Mouse (Mus musculus) left cerebral cortex, adult 18-20 months (tissue): ENCODE results near the gene Clcnka. TPM values are rescaled to one million over a fixed set of nuclear protein-coding genes. Genes with fewer than 3 reads are reported as not detected.

Source experiments
- DNase-seq, 2 experiments: peaks; one replicate each; pipeline ENCODE4 v3.0.0; 2021 to 2022; ENCODE audit warnings: low spot score in 2 of 2, mixed read lengths in 1 of 2
- total RNA-seq, 2 experiments: library from RNA; stranded (reverse); gene quantifications; 2 replicates each; pipeline ENCODE4 v1.2.3; 2021

Clcnka gene
- total RNA-seq, 2 experiments from 2014 or later, result not detected

DNA sequence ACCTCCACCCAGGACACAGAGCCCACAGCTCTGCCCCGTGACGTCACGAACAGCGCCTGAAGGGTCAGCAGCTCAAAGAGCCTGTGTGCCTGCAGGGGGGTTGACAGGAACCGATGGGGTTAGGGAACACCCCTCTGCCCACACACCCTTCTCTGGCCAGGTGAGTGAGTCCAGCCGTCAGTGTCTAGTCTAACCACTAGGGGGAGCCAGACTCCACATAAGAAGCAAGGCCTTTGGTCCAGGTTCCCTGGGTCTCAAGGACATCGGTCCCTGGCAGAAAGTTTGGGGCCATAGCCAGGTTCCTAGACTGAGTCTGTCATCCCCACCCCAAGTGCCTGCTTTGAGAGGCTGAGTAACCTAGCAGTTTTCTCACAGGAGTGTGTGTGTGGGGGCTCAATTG is 13.2 kb downstream of the Clcnka start:
- peak; percentile 33 to 37 for DNase-seq

- no peak for DNase-seq
Observed at GRCm38 (mm10) chr4:141382406-141382805, 16.1 kb downstream of the Clcnka start.

- no peak for DNase-seq
Observed at GRCm38 (mm10) chr4:141379674-141380073, 18.9 kb downstream of the Clcnka start.

DNA sequence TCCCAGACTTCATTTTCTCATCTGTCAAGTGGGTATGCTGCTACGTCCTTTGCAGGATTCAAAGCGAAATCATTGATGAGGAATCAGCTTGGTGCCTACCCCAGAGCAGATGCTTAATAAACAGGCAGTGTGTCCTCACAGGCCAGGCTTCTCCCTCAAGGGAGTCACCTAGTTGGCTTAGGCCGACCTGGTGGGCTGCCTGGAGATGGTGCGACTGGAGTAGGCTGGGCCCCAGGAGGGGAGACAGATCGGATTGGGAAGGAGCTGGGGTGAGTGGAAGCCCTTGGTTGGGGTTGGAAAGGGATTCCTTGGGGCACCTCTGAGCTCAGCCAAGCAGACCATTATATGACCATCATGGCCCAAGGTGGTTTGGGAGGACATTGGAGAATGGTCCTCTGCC is 26.1 kb downstream of the Clcnka start:
- no peak for DNase-seq

DNA sequence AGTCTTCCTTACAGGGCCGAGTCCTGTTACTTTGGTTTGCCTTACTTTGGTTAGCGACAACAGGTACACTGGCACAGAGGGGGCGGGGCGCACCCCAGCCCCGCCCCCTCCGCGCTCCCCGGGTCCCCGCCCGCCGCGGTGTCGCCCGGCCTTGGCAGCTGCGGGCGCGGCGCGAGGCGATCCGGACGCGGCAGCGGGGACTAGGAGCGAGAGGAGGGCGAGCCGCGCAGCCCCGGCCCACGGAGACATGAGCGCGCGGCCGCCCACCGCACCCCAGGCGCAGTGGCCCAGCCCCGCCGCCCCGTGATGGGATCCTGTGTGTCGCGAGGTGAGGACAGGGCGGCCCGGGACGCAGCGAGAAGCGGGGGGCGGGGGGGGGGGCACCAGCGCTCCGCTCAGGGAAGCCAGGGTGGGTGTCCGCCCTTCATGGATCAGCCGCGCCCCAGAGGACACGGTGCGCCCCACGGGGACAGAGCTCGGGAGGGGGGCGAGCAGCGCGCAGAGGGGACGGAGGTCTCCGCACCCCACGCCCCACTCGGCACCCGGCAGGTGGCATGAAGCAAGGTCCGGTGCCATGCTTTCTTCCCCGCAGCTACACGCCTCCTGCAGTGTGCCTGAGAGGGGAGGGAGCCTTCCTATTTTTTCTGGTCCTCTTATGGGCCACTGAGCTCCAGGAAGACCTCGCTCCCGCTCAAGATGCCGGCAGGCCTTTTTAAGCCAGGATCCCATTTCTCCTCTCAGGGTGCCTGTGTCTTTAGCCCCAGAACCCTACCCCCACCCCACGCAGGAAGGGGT is 30.3 kb downstream of the Clcnka start, which contains the start of gene Fam131c:
Fam131c (plus strand) TSS at position 224 of the 795 bp plus-strand sequence.
- peak in 1 of 2 experiments; percentile 11 for DNase-seq

- no peak for DNase-seq
Observed at GRCm38 (mm10) chr4:141365876-141366275, 32.6 kb downstream of the Clcnka start.

- DNase-seq, result no peak
Observed at GRCm38 (mm10) chr4:141365126-141365525, 33.4 kb downstream of the Clcnka start.

GRCm38 (mm10) chr4:141362937-141363548 is 35.5 kb downstream of the Clcnka start:
- DNase-seq, result peak; percentile 65 to 80

DNA sequence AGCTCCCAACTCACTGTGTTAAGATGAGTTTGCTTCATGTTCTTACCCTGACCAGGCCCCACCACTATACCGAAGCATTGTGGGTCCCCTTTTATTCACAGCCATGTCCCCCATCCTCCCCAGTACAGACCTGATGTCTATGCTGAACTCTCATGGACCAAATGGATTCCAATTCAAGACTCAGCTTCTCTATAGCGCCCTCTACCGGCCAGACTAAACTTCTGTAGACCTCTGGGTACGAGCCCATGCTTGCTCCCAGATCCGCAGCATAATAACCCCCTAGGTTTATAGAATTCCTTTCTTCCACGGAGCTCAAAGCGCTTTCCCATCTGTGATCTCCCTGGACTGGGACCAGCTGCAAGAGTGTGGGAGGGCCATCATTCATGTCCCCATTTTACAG is 37.7 kb downstream of the Clcnka start:
- peak in 1 of 2 experiments; percentile 13 for DNase-seq

GRCm38 (mm10) chr4:141359222-141359621 is 39.3 kb downstream of the Clcnka start:
- DNase-seq, result no peak

DNA sequence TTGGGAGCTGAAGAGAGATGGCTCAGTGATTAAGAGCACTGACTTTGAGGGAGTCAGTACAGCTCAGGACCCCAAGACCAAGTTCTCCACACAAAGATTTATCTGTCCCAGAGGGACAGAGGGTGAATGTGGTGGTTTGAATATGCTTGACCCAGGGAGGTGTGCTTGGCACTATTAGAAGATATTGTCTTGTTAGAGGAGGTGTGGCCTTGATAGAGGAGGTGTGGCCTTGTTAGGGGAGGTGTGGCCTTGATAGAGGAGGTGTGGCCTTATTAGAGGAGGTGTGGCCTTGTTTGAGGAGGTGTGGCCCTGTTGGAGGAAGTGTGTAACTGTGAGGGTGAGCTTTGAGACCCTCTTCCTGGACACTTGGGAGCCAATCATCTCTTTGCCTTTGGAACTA is 40.7 kb downstream of the Clcnka start:
- no peak for DNase-seq

DNA sequence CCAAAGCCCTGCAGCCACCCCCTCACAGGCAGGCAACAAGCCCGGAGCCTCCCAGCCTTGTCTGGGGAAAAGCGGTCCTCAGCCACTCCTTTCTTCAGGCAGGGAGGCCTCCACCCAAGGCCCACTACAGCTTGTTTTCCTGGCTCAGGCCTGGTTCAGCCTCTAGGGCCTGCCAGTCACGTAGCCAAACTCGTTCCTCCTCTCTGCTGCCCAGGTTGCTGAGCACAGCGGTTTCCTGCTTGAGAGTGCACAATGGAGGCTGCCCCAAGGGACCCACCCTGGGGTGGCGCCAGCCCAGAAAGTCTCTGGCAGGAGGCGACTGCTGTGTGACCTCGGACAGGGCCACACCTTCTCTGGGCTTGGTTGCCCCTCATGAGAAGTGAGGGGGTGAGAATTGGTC is 44.7 kb downstream of the Clcnka start:
- no peak for DNase-seq

- no peak for DNase-seq
Observed at GRCm38 (mm10) chr4:141352986-141353385, 45.5 kb downstream of the Clcnka start.

- no peak for DNase-seq
Observed at GRCm38 (mm10) chr4:141351972-141352371, 46.6 kb downstream of the Clcnka start.

- no peak for DNase-seq
Observed at GRCm38 (mm10) chr4:141350015-141350414, 48.5 kb downstream of the Clcnka start.

DNA sequence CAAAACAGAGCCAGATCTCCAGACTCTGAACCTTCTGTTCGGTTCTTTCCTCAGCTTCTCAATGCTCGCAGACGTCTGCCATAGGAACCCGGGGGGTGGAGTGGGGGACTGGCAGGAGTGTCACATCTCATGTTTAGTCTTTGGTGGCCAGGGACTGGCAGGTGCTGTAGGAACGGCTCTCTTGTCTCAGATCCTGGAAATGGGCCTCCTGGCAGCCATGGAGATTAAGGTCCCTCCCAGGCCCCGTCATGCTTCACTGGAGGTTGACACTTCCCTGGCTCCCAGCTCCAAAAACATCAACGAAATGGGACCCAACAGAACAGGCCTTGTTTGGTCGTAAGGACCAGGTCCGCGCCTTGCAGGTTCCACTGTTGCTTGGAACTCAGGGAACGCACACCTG is 49.9 kb downstream of the Clcnka start:
- no peak for DNase-seq

- DNase-seq, result no peak
Observed at GRCm38 (mm10) chr4:141347365-141347797, 51.1 kb downstream of the Clcnka start.

- no peak for DNase-seq
Observed at GRCm38 (mm10) chr4:141345219-141345618, 53.3 kb downstream of the Clcnka start.

DNA sequence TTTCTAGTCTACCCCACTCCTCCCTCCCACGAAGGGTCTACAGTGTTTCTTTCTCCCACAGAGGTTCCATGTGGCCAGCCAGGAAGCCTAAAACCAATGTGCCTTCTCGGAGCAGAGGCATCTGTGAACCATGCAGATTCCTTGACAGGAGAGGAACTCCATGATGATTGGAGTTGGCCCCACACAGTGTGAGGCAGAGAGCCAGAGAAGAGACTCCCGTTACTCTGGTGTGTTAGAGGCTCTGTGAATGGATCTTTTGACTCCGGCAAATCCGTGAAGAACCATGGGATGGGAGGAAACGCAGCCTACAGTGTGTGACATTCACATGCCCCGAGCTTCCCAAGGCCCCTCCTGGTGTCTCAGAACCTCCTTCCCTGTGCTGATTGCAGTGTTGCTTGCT is 55.0 kb downstream of the Clcnka start:
- no peak for DNase-seq

DNA sequence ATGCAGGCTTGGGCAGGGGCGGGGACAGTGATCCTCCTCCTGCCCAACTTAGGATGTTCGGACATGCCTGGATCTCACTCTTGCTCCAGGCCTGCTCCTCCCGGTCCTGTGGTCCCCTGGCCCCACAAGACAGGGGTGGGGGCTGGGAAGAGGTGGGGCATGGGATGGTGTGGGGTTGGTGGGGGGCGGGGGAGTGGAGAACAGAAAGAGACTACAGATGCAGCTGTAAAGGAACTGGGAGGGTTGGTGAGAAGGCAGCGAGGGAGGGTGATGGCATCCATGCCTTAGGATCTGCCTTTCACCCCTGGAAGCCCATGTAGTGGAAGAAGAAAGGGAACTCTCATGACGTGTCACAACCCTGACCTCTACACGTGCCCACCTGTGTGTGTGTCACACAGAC is 57.0 kb downstream of the Clcnka start:
- no peak for DNase-seq

GRCm38 (mm10) chr4:141338853-141339252 is 59.7 kb downstream of the Clcnka start:
- DNase-seq, result no peak

- no peak for DNase-seq
Observed at GRCm38 (mm10) chr4:141337986-141338385, 60.5 kb downstream of the Clcnka start.

- no peak for DNase-seq
Observed at GRCm38 (mm10) chr4:141336196-141336595, 62.3 kb downstream of the Clcnka start.
